Mouse (Mus musculus): ENCODE results near the gene Paxbp1.

The Paxbp1 gene

DNA sequence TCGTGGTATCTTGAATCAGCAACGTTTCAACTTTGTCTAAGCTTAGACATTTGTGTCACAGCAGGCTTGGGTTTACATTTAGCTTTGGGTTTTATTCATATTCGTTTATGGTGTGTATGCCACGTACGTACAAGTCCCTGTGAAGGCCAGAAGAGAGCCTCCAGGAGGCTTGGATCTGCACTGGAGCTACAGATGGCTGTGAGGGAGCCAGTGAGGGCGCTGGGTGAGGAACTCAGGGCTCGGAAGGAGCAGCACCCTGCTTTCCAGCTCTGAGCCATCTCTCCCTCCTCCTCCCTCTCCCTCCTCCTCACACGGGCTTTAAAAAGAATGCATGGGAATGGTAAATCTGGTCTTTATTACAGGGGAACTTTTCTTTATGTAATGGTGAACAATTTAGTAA, 9.3 kb upstream of the Paxbp1 start:
- no peak for DNase-seq

DNA sequence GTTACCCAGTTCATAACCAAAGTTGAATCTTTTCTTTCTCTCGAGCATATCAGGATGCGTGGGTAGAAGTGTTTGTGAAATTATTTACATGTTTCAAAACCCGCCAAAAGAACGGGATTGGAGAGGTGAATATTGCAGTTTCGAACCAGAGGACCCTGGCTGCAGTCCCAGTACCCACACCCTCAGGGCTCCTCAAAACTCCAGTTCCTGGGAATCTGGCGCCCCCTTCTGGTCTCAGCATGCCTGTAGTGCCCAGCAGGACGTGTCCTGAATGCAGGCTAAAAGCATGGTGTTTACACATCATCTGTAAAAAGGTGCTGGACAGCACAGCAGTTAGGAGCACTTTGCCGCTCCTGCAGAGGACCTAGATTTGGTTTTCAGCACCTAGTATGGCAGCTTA, 1.2 kb upstream of the Paxbp1 start:
- peak; percentile 59 for DNase-seq

DNA sequence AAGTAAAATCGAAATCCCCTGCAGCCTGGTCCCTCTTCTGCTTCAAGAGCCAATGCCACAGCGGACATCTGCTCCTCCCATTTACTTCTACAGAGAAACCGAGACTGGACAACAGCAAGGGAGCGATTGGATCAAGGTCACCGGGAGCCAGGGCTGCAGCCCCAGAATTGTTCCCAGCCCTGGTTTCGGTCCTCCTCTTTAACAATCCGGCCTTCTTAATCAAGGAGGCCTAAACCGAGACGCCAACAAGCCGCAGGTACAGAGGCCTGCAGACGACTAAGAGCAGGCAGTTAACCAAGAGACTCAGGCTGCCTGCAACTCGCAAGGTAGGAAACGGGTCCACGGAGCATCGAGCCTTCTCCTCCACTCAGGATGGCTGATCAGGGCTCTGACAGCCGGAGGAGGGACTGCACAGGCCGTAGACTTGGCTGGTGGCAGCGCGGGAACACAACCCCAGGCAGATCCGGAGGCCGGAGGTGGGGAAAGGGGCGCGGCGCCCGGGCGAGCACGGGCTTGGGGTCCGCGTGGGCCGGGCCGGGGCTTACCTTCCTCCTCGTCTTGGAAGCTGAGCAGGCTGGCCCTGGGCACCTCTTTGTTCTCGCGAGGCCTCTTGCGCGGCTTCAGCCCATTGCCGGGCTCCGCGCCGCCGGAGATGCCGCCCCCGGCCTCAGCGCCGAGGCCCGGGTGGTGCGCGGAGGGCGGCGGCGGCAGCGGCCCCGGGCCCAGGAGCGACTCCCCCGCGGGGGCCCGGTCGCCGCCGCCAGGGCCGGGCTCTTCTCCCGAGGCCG, 688 bp downstream of the Paxbp1 start:
- peak; percentile 71 for DNase-seq

DNA sequence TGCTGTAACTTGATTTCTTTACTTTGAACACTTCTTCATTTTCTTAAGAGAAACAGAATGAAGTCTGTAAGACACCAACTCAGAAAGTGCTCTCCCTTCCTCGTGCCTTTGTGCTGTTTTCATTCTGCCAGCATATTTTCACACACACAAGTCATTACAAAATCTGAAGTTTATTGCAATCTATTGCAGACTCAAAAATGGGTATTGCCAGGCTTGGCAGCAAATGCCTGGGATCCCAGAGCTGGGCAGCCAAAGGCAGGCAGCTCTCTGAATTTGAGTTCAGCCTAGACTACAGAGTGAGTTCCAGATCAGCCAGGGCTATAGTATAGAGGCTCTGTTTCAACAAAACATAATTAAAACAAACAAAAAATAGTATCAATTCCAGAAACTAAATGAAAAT, 1.7 kb downstream of the Paxbp1 start:
- DNase-seq = no peak

DNA sequence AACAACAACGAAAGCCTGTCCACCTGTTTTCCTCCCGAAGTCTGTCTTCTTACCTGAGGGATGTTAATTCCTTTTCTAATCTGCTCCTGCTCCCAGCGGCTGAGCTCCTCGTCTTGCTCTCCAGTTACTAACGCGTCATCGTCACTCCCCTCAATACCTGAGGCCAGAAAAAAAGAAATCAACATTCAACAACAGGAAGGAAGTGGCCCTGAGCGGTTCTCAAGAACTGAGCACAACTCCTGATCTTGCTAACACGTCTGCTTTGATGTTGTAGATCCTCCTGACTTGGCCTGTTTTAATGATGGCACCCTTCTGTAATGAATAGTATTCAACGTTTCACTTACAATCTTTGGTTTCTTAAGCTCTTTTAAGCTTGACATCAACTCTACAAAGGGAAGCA, 8.5 kb downstream of the Paxbp1 start:
- no peak for DNase-seq

DNA sequence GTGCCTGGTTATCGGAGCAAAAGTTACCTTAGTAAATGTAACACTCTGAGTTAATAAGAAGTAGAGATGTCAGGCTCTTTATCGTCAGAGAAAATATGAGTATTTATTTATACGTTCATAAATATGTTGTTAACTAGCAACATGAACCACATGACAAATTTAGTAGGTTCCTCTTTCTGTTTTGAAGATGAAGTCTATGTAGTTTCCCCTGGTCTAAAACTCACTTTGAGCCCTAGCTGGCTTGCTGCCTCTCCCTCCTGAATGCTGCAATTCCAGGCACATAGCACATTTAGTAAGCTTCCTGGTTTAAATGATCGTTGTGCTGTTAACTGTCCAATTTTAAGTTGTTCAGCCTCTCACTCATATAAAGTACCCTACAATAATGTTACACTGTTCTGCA, 13.6 kb downstream of the Paxbp1 start:
- no peak for DNase-seq

DNA sequence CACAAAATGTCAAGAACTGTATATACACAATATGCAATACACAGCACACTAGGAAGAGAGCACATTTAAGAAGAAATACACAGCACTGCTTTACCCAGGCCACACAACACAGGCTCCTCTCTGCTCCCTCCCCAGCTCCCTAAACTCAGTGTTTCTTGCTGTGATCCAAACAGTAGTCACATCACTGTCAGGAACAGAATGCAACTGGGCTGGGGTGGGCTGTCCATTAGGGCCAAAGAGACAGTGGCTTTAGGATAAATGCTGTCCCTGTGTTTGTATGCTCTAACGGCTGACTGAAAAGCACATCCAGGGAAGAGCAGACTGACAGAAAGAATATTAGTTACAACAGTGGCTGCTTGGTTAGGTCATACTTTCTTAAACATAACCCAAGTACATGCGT, 14.4 kb downstream of the Paxbp1 start:
- no peak for DNase-seq

DNA sequence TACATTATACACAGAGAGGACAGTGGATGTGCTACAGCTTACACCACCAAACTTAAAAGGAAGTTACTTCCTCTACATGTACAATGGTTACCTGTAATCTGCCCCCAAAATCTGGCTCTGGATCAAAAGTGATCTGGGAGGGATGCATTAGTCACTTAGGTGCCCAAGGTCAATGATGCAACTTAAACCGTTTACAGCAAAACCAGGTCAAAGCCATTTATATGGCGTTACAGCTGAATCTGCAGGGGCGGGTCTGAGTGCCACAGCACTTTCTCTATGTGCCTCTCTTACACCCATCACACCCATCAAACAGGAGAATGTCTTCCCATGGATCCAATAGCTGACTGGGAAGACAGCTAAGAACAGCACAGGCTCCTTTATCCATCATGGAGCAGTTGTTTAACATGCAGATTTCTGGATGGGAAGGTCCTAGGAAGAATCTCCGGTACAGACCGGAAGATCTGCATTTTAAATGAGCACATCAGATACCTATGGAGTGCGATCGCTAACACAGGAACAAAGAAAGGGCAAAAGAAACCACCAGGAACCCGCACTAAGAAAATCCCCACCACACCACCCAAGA, 15.1 kb downstream of the Paxbp1 start:
- DNase-seq = no peak

DNA sequence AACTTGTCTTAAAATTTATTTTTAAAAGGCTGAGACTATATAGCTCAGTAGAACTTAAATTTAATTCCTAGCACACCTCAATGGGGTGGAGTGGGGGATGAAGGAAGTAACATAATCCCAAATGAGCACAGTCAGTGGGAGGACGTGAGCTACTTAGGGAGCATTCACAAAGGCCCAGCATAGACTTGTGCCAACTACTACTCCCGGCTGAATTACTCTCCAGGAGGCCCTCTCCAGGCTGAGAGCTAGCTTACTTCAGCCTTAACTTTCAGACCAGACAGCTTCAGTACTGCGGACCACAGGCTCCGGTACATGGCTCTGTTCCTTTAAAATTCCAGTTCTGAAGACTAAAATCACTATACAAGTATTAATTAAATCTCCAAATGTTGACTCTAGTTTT, 18.1 kb downstream of the Paxbp1 start:
- no peak for DNase-seq

DNA sequence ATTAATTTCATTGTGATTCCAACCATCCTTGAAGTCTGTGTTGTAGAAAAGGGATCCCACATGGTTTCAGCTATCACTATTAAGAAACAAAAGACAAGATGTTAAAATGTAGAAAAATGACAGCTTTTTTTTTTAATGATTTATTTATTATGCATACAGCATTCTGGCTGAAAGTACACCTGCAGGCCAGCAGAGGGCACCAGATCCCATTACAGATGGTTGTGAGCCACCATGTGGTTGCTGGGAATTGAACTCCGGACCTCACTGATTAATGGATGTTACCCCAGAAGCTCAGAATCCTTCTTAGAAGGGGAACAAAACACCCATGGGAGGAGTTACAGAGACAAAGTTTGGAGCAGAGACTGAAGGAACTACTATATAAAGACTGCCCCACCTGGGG, 21.0 kb downstream of the Paxbp1 start:
- DNase-seq = peak; percentile 19

DNA sequence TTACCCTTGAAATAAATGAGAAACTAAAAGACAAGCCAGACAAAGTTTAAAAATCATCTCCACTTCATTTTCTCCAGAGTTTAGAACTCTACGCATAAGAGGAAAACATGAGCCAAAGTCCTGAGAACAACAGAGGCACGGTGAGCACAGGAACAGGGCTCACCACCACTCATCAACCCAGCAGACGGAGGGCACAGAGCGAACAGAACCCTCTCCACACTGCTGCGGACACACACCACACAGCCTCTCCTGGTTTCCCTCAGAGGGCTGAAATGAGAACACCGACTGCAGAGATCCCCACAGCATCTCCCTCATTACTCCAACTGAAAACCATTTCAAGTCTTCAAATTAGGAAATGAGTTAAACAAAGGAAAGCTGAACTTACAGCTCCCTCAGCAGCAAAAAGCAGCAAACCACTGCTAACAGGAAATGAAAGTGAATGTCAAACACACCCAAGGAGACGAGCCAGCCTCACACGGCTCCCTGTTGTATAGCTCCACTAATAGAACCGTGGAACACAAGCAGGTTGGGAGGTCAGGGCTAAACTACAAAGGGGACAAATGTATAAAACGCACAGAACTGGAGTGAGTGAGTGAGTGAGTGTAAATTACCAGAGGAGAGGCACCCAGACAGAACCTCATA, 23.4 kb downstream of the Paxbp1 start:
- DNase-seq = no peak

DNA sequence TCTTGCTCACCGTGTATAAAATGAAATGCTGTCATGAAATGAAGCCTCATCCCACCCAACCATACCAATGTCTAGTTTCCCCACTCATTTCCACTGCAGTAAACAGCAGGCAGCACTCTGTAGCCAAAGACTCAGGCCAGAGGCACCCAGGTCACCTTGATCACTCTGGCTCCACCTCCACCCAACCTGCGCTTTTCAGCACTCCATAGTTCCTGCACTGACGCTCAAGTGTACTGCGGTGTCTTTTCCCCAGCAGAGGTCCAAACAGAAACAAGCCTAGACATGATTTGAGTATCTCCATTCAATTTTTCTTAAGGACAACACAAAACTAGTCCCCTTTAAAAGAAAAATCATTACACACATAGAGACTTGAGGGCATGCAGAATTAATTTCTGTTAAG, 24.9 kb downstream of the Paxbp1 start:
- no peak for DNase-seq

DNA sequence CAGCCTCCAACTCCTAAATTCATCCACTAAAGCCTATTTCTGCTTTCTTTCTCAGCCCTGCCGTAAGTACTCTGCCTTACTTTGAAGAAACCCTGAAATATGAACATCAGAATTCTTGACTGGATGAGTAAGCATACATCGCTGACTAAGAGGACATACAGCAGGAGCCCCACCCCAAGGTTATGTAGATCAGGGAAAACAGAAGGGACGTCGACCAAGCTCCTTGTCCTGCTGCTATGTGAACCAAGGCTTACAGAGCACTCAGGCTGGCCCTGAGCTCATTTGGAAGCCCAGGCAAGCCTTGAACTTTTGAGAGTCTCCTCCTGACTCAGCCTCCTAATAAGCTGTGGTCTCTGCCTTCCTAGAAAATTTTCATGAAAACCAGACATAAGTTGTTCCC, 28.6 kb downstream of the Paxbp1 start:
- no peak for DNase-seq

DNA sequence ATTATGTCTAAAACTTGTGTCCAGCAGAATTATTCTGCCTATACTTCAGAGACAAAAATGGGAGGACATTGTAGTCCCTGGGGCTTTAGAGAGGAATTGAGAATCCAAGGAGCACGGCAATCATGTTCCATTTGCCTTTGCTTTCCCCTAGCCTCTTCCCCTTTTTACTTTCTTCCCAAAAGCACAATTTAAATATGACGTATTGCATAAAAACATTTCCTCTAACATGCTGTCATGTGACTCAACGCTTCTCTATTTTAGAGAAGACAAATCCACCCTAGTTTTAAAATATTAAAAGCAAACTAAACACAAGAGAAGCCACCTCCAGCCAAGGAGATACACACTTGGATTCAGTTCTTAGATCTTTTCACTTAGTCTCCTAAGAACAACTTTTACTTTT, 32.5 kb downstream of the Paxbp1 start:
- DNase-seq = no peak

DNA sequence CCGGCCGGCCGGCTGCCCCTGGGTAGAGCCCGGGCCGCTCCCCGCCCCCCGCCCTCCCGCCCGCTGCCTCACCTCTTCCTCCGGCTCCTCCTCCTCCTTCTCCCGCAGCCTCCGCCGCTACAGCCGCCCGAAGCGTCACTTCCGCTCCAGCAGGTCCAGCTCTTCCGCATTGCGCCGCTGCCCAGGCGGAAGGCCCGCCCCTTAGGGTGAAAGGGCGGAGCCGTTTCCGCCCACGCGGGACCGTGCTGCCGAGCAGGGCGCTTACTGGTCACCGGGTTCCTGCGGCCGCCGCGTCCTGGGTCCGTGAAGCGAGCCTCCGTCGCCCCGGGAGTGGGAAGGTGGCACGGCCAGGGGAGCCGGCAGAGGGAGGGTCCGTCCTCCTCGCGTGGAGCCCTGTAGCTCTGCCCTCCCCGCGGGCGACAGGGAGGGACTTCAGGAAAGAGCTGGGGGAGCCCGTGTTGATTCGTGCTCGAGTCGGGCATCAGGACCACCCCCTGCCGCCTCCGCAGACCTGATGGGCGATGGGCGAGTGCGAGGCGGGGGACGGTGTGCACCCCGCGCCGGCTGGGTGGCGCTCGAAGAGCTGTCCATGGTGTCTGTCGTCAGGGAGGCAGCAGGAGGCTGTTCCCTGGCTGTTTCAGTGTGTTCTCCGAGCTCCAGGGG, 33.2 kb downstream of the Paxbp1 start, which contains the start of gene Synj1:
Gene Synj1 (minus strand): TSS at position 288 of the 663 bp plus-strand sequence.
- peak; percentile 91 for DNase-seq

DNA sequence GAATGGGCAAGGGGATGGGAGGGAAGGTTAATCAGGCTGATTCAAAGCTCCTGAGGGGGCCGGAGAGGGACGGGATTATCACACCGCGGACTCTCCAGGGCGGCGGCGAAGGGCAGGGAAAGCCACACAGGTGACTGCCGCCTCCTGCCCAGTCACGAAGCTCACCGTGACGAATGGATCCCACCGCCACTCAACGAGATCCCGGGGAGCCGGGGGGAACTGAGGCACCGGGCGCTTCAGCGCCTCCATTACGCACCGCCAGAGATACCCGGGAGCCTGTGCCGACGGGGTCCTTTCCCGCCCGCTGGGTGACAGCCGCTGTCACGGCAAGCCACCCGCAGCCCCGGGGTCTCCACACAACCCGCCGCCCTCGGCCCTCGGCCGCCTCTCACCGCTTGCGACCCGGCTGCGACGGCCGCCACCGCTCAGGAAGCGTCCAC, 33.7 kb downstream of the Paxbp1 start:
- DNase-seq = no peak

DNA sequence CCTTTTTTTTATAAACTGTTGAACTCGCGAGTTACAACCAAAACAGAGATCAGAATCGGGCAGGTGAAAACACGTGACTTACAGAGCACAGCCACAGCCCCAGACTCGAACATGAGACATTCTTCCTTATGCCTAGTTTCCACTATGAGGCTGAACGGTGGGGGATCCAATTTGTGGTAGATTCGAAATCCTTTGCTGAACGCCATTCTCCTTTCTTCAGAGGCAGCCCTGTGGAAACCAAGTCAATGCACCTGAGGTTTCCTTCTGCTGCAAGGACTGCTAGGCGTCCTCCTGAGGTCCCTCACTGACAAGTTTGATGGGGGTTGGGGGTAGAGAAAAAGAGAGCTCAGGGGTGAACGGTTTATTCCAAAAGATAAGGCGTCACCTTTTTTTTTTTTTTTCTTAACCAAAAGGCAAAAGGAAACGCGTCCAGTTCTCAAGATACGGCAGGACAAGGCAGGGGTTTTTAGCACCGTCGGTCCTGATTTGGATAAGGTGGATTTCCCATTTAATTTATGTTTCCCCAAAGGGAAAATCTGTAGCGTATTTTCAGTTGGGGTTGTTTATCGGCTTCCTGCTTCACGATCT, 34.3 kb downstream of the Paxbp1 start:
- no peak for DNase-seq

DNA sequence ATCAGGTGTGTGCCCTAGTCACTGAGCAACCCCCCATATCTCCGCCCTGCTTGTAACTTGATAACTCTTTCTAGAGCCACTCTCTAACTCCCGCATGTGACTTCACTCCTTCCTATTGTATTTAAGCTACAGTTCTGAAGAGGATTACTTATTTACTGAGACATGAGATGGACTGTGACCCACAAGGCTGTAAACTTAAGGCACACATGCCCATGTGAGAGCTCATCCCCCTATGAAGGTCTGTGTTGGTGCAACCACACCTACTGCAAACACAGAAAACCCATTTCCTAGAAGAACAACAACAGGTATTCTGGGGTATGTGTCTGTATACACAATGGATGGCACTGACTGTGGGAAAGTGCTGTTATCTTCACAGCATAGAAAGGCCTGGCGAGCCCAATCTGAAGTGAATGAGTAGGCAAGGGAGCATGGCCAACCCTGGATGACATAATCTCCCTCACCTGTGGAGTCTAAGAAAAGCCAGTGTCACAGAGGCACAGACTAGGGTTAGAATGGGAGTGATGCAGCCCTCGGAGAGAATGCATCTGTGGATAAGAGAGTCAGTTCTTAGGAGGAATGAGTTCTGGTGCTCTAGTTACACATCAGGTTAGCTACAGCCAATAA, 39.3 kb downstream of the Paxbp1 start:
- DNase-seq = no peak

DNA sequence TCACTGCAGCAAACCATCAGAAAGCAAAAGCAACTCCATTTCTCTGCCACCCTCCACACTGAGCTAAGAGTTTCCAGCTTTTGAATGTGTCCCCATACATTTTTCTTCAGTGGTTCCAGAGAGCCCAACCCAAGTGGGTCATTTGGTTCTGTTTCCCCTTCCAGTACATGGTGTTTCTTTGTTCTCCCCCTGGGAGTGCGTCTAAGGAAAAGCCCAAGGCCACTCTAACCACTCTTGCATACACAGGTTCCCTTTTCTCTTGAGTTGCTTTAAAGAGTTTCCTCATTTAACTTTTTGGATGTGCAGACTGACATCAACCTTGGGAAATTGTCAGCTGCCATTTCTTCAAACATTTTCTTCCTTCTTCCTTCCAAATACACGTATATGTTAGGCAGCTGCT, 43.2 kb downstream of the Paxbp1 start:
- DNase-seq = no peak

DNA sequence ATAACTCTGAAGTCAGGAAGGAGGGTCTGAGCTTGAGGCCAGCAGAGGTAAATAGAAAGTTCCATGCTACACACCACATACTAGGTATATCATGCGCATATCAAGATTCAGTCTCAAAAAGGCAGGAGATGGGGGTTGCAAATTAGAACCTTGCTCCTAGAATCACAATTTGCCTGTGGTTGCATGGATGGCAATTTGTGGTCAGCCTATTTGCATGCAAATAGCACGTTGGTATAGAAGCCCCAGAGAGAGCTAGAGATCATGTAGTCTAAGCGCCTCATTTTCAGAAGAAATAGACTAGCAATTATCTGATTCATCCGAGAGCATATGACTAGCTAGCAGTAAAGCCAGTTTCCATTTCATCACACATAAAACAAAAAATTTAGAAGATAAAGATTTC, 44.5 kb downstream of the Paxbp1 start:
- no peak for DNase-seq

DNA sequence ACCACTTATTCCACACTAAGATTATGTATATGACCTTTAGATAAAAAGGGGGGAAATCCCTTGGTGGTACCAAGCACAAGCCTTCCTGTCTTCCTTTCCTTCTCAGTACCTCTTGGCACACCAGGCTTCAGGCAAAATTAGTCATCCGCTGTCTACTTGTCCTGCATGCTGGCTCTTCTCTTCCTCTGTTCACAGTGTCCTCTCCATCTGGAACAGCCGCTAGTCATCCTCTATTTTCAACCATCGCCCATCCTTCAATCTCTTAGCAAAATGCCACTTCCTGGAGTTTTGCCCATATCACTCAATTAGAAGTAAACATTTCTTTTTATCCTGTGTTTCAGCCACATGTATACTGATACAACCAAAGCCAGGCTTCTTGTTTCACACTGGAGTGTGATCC, 46.5 kb downstream of the Paxbp1 start:
- no peak for DNase-seq

DNA sequence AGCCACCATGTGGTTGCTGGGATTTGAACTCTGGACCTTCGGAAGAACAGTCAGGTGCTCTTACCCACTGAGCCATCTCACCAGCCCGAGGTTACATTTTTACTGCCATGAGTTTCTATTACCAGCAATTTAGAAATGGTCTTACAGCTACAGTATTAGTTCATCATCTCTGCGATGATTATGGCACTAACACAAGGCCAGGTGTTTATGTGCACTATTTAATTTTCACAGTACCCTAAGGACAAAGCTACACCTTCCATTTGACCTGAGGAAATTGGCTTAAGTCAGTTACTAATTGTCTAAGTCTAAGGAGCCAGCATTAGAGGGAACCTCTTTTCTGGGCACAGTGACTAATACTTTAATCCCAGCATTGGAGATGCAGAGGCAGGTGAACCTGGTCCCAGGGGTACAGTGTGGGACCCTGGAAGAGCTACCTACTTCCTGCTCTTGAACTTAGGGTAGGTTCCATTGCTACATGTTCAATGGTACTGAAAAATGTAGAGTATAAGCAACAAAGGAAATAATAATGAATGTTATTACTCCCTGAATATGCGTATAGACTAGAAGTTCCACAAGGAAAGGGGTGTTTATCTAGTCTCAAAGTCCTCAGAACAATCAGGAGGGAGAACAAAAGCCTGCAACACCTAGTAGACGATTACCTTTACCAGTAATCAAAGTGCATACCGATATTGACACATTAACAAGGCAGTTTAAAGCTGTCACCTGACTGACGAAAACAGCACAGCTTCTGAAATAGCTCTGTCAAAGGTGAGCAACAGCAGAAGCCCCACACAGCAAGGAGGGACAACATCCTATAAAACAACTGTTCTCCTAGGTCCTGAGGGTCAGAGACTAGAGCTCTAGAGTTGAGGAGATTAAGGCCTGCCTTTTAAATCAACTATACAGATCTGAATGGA, 47.8 kb downstream of the Paxbp1 start:
- DNase-seq = no peak
